Mouse (Mus musculus): ENCODE measurements around the gene Tmem63a. TPM values are rescaled to one million over a fixed set of nuclear protein-coding genes. Genes with fewer than 3 reads are reported as not detected.

Tmem63a gene
- polyA plus RNA-seq, 1 experiment: 26.9 TPM

- Histone ChIP-seq H3K9me3 (replicated peaks; ENCODE audit: control insufficient read depth, insufficient read depth, low read length, poor library complexity, severe bottlenecking) (no peaks in the 10 kb centered on the region), H3K27ac (ENCODE audit: insufficient read depth, low read length) (no peak overlapping the region), H3K9ac (ENCODE audit: low read depth, poor library complexity, severe bottlenecking) (no peak overlapping the region), H3K4me1 (ENCODE audit: control insufficient read depth, insufficient read depth, low read length) (peaks cover 3% of the 10 kb centered on the region), H3K27me3 (ENCODE audit: control insufficient read depth, insufficient read depth, low read length, poor library complexity, severe bottlenecking) (no peaks in the 10 kb centered on the region), H3K4me3 (ENCODE audit: low read depth, low read length) (no peak overlapping the region), H3K36me3 (ENCODE audit: control insufficient read depth, insufficient read depth, low read length, poor library complexity, severe bottlenecking) (no peaks in the 10 kb centered on the region)
- TF ChIP-seq EP300 (IDR thresholded peaks at IDR 0.05; ENCODE audit: insufficient read depth, low read depth, low read length): no peak
- no peak for TF ChIP-seq CTCF (IDR thresholded peaks at IDR 0.05; ENCODE audit: low read depth, low read length)
- no peak for TF ChIP-seq POLR2A (IDR thresholded peaks at IDR 0.05; ENCODE audit: insufficient read depth, low read length)
Observed at GRCm38 (mm10) chr1:181005331-181005730, 63.2 kb downstream of the Tmem63a start.

GRCm38 (mm10) chr1:181007831-181008230 is 65.7 kb downstream of the Tmem63a start:
- Histone ChIP-seq H3K9ac (ENCODE audit: low read depth, poor library complexity, severe bottlenecking) (no peak overlapping the region), H3K27me3 (ENCODE audit: control insufficient read depth, insufficient read depth, low read length, poor library complexity, severe bottlenecking) (no peaks in the 10 kb centered on the region), H3K4me3 (ENCODE audit: low read depth, low read length) (no peak overlapping the region), H3K27ac (ENCODE audit: insufficient read depth, low read length) (no peak overlapping the region), H3K36me3 (ENCODE audit: control insufficient read depth, insufficient read depth, low read length, poor library complexity, severe bottlenecking) (no peaks in the 10 kb centered on the region), H3K9me3 (replicated peaks; ENCODE audit: control insufficient read depth, insufficient read depth, low read length, poor library complexity, severe bottlenecking) (no peaks in the 10 kb centered on the region), H3K4me1 (ENCODE audit: control insufficient read depth, insufficient read depth, low read length) (peaks cover 4% of the 10 kb centered on the region)
- no peak for TF ChIP-seq CTCF (IDR thresholded peaks at IDR 0.05; ENCODE audit: low read depth, low read length)
- no peak for TF ChIP-seq EP300 (IDR thresholded peaks at IDR 0.05; ENCODE audit: insufficient read depth, low read depth, low read length)
- TF ChIP-seq POLR2A (IDR thresholded peaks at IDR 0.05; ENCODE audit: insufficient read depth, low read length): no peak

DNA sequence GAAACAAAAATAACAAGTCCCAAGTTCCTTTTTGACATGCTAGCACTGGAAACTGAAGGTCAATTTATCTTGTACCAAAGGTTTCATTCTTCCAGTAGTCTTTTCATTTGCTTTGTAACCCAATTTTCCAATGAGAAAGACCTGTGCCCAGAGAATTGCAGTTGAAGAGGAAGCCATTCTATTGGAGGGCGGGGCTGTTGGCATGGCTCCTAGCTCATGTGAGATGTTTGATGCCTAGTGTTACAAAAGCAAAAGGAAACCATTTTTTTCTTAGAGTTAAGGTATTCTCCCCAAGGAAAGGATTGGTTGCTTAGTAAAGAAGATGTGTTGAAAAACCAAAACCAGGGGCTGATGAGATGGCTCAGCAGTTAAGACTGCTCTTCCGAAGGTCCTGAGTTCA is 66.1 kb downstream of the Tmem63a start:
- Histone ChIP-seq H3K9me3 (replicated peaks; ENCODE audit: control insufficient read depth, insufficient read depth, low read length, poor library complexity, severe bottlenecking) (no peaks in the 10 kb centered on the region), H3K27ac (ENCODE audit: insufficient read depth, low read length) (no peak overlapping the region), H3K4me1 (ENCODE audit: control insufficient read depth, insufficient read depth, low read length) (peaks cover 4% of the 10 kb centered on the region), H3K27me3 (ENCODE audit: control insufficient read depth, insufficient read depth, low read length, poor library complexity, severe bottlenecking) (no peaks in the 10 kb centered on the region), H3K36me3 (ENCODE audit: control insufficient read depth, insufficient read depth, low read length, poor library complexity, severe bottlenecking) (no peaks in the 10 kb centered on the region), H3K4me3 (ENCODE audit: low read depth, low read length) (no peak overlapping the region), H3K9ac (ENCODE audit: low read depth, poor library complexity, severe bottlenecking) (no peak overlapping the region)
- TF ChIP-seq CTCF (IDR thresholded peaks at IDR 0.05; ENCODE audit: low read depth, low read length): no peak
- no peak for TF ChIP-seq POLR2A (IDR thresholded peaks at IDR 0.05; ENCODE audit: insufficient read depth, low read length)
- no peak for TF ChIP-seq EP300 (IDR thresholded peaks at IDR 0.05; ENCODE audit: insufficient read depth, low read depth, low read length)

DNA sequence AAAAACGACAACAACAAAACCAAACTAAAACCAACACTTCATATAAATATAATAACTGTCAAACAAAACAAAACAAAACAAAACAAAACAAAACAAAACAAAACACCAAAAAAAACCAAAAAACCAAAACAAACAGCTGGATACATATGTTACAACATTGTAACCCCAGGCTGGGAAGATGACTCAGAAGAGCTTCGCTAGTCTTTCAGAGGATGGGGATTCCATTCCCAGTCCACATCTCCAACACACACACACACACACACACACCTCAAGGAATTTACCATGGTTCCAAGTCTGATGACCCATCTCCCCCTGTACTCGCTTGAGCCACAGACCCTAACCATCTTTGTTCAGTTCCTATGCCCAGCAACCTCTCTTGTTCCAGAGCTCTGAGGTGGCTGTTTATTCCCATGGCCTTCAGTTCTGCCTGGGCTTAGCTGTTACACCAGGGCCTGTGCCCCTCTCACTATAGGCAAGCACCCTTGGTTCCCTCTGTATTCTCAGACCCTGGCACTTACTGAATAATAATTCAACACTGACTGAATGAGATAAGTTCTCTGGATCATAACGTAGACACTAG is 67.0 kb downstream of the Tmem63a start:
- Histone ChIP-seq H3K27ac (ENCODE audit: insufficient read depth, low read length) (no peak overlapping the region), H3K36me3 (ENCODE audit: control insufficient read depth, insufficient read depth, low read length, poor library complexity, severe bottlenecking) (no peaks in the 10 kb centered on the region), H3K4me3 (ENCODE audit: low read depth, low read length) (no peak overlapping the region), H3K27me3 (ENCODE audit: control insufficient read depth, insufficient read depth, low read length, poor library complexity, severe bottlenecking) (no peaks in the 10 kb centered on the region), H3K9ac (ENCODE audit: low read depth, poor library complexity, severe bottlenecking) (no peak overlapping the region), H3K4me1 (ENCODE audit: control insufficient read depth, insufficient read depth, low read length) (peaks cover 4% of the 10 kb centered on the region), H3K9me3 (replicated peaks; ENCODE audit: control insufficient read depth, insufficient read depth, low read length, poor library complexity, severe bottlenecking) (no peaks in the 10 kb centered on the region)
- no peak for TF ChIP-seq CTCF (IDR thresholded peaks at IDR 0.05; ENCODE audit: low read depth, low read length)
- no peak for TF ChIP-seq EP300 (IDR thresholded peaks at IDR 0.05; ENCODE audit: insufficient read depth, low read depth, low read length)
- TF ChIP-seq POLR2A (IDR thresholded peaks at IDR 0.05; ENCODE audit: insufficient read depth, low read length): no peak

DNA sequence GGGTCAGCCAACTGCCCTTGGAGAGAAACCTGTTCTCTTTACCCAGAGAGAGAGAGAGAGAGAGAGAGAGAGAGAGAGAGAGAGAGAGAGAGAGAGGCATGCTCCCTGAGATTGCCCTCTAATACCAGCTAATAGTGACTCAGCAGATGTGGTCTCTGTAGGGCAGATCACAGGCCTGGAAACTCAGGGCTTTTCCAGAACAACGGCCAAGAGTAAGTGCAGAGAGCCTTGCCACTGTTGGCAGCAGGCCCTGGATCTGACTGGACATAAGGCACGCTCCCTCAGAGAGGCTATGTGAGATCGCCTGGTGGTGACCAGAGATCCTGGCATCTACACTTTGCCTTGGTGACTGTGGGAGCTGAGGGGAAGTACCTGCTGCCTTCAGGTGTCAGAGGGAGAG is 67.6 kb downstream of the Tmem63a start:
- no peak for TF ChIP-seq POLR2A (IDR thresholded peaks at IDR 0.05; ENCODE audit: insufficient read depth, low read length)
- TF ChIP-seq CTCF (IDR thresholded peaks at IDR 0.05; ENCODE audit: low read depth, low read length): no peak
- no peak for TF ChIP-seq EP300 (IDR thresholded peaks at IDR 0.05; ENCODE audit: insufficient read depth, low read depth, low read length)
- Histone ChIP-seq H3K9ac (ENCODE audit: low read depth, poor library complexity, severe bottlenecking) (no peak overlapping the region), H3K27me3 (ENCODE audit: control insufficient read depth, insufficient read depth, low read length, poor library complexity, severe bottlenecking) (no peaks in the 10 kb centered on the region), H3K9me3 (replicated peaks; ENCODE audit: control insufficient read depth, insufficient read depth, low read length, poor library complexity, severe bottlenecking) (no peaks in the 10 kb centered on the region), H3K4me3 (ENCODE audit: low read depth, low read length) (no peak overlapping the region), H3K4me1 (ENCODE audit: control insufficient read depth, insufficient read depth, low read length) (peaks cover 4% of the 10 kb centered on the region), H3K36me3 (ENCODE audit: control insufficient read depth, insufficient read depth, low read length, poor library complexity, severe bottlenecking) (no peaks in the 10 kb centered on the region), H3K27ac (ENCODE audit: insufficient read depth, low read length) (no peak overlapping the region)

DNA sequence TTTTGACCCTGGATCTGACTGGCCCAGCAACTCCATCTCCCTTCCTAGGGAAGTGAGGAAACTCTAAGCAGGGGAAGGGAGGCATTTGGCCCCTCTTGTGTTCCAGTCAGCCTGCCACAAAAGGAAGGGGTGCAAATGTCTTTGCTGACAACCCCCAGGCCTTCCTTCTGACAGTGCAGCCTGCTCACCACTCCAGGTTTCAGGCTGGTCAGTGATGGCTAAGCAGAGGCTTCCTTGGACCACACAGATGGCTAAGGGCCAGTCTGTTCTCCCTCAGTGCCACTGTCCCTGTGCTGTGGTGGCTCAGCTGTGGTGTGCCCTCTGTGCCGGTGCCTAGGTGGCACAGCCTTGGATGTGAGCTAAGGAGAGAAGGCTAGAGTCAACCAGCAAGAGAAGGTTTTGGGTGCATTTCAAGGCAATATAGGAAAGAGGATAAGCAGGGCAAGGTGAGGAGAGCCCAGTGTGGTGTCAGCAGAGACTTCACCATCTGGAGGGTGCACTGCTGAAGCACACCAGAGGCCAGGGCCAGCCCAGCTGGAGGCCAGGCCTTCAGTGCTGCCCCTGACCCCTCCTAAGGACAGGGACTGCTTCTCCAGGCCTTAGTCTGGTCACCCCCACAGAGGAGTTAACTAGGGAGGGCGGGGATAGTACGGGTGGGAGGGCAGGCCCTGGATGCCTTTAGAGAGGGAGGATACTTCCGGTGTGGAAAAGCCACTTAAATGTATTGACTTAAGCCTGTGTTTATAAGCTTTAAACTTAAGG is 68.2 kb downstream of the Tmem63a start:
- no peak overlapping the region for H3K9ac ChIP-seq (ENCODE audit: low read depth, poor library complexity, severe bottlenecking)

More for the DNA sequence above, 68.2 kb downstream of the Tmem63a start:
- Histone ChIP-seq H3K4me3 (ENCODE audit: low read depth, low read length) (no peak overlapping the region), H3K27me3 (ENCODE audit: control insufficient read depth, insufficient read depth, low read length, poor library complexity, severe bottlenecking) (no peaks in the 10 kb centered on the region), H3K36me3 (ENCODE audit: control insufficient read depth, insufficient read depth, low read length, poor library complexity, severe bottlenecking) (no peaks in the 10 kb centered on the region), H3K4me1 (ENCODE audit: control insufficient read depth, insufficient read depth, low read length) (peaks cover 4% of the 10 kb centered on the region), H3K9me3 (replicated peaks; ENCODE audit: control insufficient read depth, insufficient read depth, low read length, poor library complexity, severe bottlenecking) (no peaks in the 10 kb centered on the region), H3K27ac (ENCODE audit: insufficient read depth, low read length) (no peak overlapping the region)
- TF ChIP-seq POLR2A (IDR thresholded peaks at IDR 0.05; ENCODE audit: insufficient read depth, low read length): no peak
